Mouse (Mus musculus) liver, adult 2 months (tissue): Measurements from ENCODE around the gene Fnip2.

Source experiments
- CTCF ChIP-seq: fragments of 200-500 bp; IDR thresholded peaks from 2 replicates; pipeline ENCODE4 v1.5.1; 2011; ENCODE audit warnings: low read depth, low read length, control low read depth
- POLR2A ChIP-seq: fragments of 200-500 bp; IDR thresholded peaks from 2 replicates; pipeline ENCODE4 v1.6.1; 2011; ENCODE audit warnings: low read length, control low read depth; ENCODE audit not compliant: insufficient read depth; ENCODE audit errors: extremely low read depth

- TF ChIP-seq POLR2A (no peak), CTCF (no peak)
Measured at GRCm38 (mm10) chr3:79574336-79574735, 6.7 kb upstream of the Fnip2 start.
